Mouse (Mus musculus) embryonic fibroblast, embryonic 13.5 days (primary cell): ENCODE measurements around the gene Pcsk2.

Experiments used
- CTCF ChIP-seq: IDR thresholded peaks from 2 replicates; pipeline ENCODE4 v1.5.1; 2011; ENCODE audit warnings: mild to moderate bottlenecking, control low read depth, low read length, moderate library complexity, borderline replicate concordance; ENCODE audit not compliant: insufficient read depth
- POLR2A ChIP-seq: IDR thresholded peaks from 2 replicates; pipeline ENCODE4 v1.6.1; 2011; ENCODE audit warnings: low read depth, mild to moderate bottlenecking, control low read depth, low read length, moderate library complexity

GRCm38 (mm10) chr2:143696026-143696557, 150.1 kb downstream of the Pcsk2 start:
- TF ChIP-seq POLR2A (no peak), CTCF (no peak)
